In genomic region chr10:93416748-93417294, GRCm38 (mm10) we compare ENCODE assay signal across 22 mouse cellular contexts.
"Had no signal": no experiment of that assay in that cellular context is flagged by ENCODE, and none has a peak within 500 bp of the region (broad histone marks: within the 10 kb centered on the region; RNA-seq: fewer than 3 reads in every experiment).

No protein-coding gene starts in this region.

- H3K36me3 ChIP-seq: limb, embryonic 10.5 days; limb, embryonic 13.5 days; liver, embryonic 12.5 days; liver, embryonic 15.5 days; lung, embryonic 15.5 days; midbrain, embryonic 10.5 days; neural tube, embryonic 12.5 days; neural tube, embryonic 15.5 days had no signal

- H3K4me2 ChIP-seq: limb, embryonic 13.5 days; liver, embryonic 12.5 days; liver, embryonic 15.5 days; lung, embryonic 15.5 days; neural tube, embryonic 12.5 days; neural tube, embryonic 15.5 days had no signal

- H3K27me3 ChIP-seq: limb, embryonic 13.5 days; liver, embryonic 12.5 days; liver, embryonic 15.5 days; lung, embryonic 15.5 days; neural tube, embryonic 12.5 days; neural tube, embryonic 15.5 days had no signal

- H3K4me1 ChIP-seq: liver, embryonic 12.5 days; liver, embryonic 15.5 days; midbrain, embryonic 10.5 days; neural tube, embryonic 12.5 days; neural tube, embryonic 15.5 days had no signal

- H3K27ac ChIP-seq: kidney, postnatal 0 days; layer of hippocampus, adult 2 months; limb, embryonic 10.5 days; limb, embryonic 13.5 days; liver, embryonic 12.5 days; liver, embryonic 15.5 days; lung, embryonic 15.5 days; midbrain, embryonic 10.5 days; neural tube, embryonic 12.5 days; neural tube, embryonic 15.5 days had no signal

- DNase-seq: kidney, postnatal 25 days; layer of hippocampus, adult 9-11 months; liver; lung, adult 18-20 months; lung, postnatal 10 days; lung, postnatal 36 days; midbrain, embryonic 14.5 days; right cerebral cortex, adult 18-20 months; right cerebral cortex, postnatal 14 days; right cerebral cortex, postnatal 4 days; thymus, postnatal 25 days had no signal

- H3K9me3 ChIP-seq: limb, embryonic 10.5 days; limb, embryonic 13.5 days; liver, embryonic 15.5 days; lung, embryonic 15.5 days; neural tube, embryonic 12.5 days; neural tube, embryonic 15.5 days had no signal

- H3K9ac ChIP-seq: limb, embryonic 13.5 days; liver, embryonic 12.5 days; liver, embryonic 15.5 days; lung, embryonic 15.5 days; neural tube, embryonic 12.5 days; neural tube, embryonic 15.5 days had no signal

- ATAC-seq: liver, embryonic 12.5 days had no signal

- H3K4me3 ChIP-seq: layer of hippocampus, adult 2 months; limb, embryonic 10.5 days; limb, embryonic 13.5 days; liver, embryonic 12.5 days; liver, embryonic 15.5 days; lung, embryonic 15.5 days; megakaryocyte, embryonic 14.5 days; midbrain, embryonic 10.5 days; neural tube, embryonic 12.5 days; neural tube, embryonic 15.5 days had no signal
